Mouse (Mus musculus) forebrain, embryonic 13.5 days (tissue): ENCODE data around the gene Strn4. TPM values are rescaled to one million over a fixed set of nuclear protein-coding genes. Genes with fewer than 3 reads are reported as not detected.

Experiments
- ATAC-seq: fragments of 200-750 bp; cut with Nextera tagmentation; 2 replicates; pipeline ENCODE4 v1.8.0; 2017
- H3K27ac ChIP-seq: fragments of 300-500 bp; sonication (generic); 2 replicates; pipeline ENCODE4 v1.5.1; 2015; ENCODE audit warnings: inconsistent platforms, mild to moderate bottlenecking, moderate library complexity
- H3K27me3 ChIP-seq: fragments of 300-500 bp; sonication (generic); 2 replicates; pipeline ENCODE4 v1.6.1; 2015; ENCODE audit warnings: mild to moderate bottlenecking, inconsistent platforms
- H3K36me3 ChIP-seq: fragments of 300-500 bp; sonication (generic); 2 replicates; pipeline ENCODE4 v1.6.1; 2015; ENCODE audit warnings: mild to moderate bottlenecking, inconsistent platforms; ENCODE audit not compliant: poor library complexity, severe bottlenecking
- H3K4me1 ChIP-seq: fragments of 300-500 bp; sonication (generic); 2 replicates; pipeline ENCODE4 v1.6.1; 2015; ENCODE audit warnings: inconsistent platforms
- H3K4me2 ChIP-seq: fragments of 300-500 bp; sonication (generic); 2 replicates; pipeline ENCODE4 v1.6.1; 2015; ENCODE audit warnings: inconsistent platforms, mild to moderate bottlenecking, moderate library complexity
- H3K4me3 ChIP-seq: fragments of 300-500 bp; sonication (generic); 2 replicates; pipeline ENCODE4 v1.5.1; 2015; ENCODE audit warnings: mild to moderate bottlenecking, inconsistent platforms
- H3K9ac ChIP-seq: fragments of 300-500 bp; sonication (generic); 2 replicates; pipeline ENCODE4 v1.6.1; 2015; ENCODE audit warnings: mild to moderate bottlenecking, inconsistent platforms
- H3K9me3 ChIP-seq: fragments of 300-500 bp; sonication (generic); replicated peaks from 2 replicates; pipeline ENCODE4 v1.6.1; 2016; ENCODE audit warnings: inconsistent platforms
- WGBS: fragments of 180-500 bp; shearing (Covaris S2); methylation state at CpG from one replicate; pipeline ENCODE4 v1.1.7; 2015; 5-methylcytosine and 5-hydroxymethylcytosine counted together
- polyA plus RNA-seq: library from polyadenylated mRNA; unstranded; fragments of >200 nt; fragmentation: Nextera tagmentation; extraction: Ambion mirVana; gene quantifications from 2 replicates; pipeline ENCODE4 v1.2.1, GENCODE M21; 2015

Gene Strn4
- polyA plus RNA-seq, 1 experiment from 2014 or later, result 147 TPM

GRCm38 (mm10) chr7:16785541-16786083 is 30.1 kb upstream of the Strn4 start:
- Histone ChIP-seq H3K4me1 (peaks cover 43% of the 10 kb centered on the region), H3K9me3 (no peaks in the 10 kb centered on the region), H3K9ac (no peak overlapping the region), H3K36me3 (peaks cover 4% of the 10 kb centered on the region; the same call in 1 of the 2 replicates), H3K4me3 (no peak overlapping the region), H3K4me2 (no peak overlapping the region), H3K27ac (no peak overlapping the region), H3K27me3 (peaks cover 3% of the 10 kb centered on the region; the same call in 1 of the 2 replicates)
- 92% methylated on average over 8 of the region's 8 CpGs for WGBS
- no peak for ATAC-seq

GRCm38 (mm10) chr7:16792316-16792715 is 23.4 kb upstream of the Strn4 start:
- Histone ChIP-seq H3K27ac (no peak overlapping the region), H3K4me1 (no peaks in the 10 kb centered on the region), H3K4me2 (no peak overlapping the region), H3K4me3 (no peak overlapping the region), H3K27me3 (no peaks in the 10 kb centered on the region), H3K9me3 (no peaks in the 10 kb centered on the region), H3K9ac (no peak overlapping the region), H3K36me3 (peaks cover 19% of the 10 kb centered on the region)
- 90% methylated on average over 5 of the region's 5 CpGs for WGBS
- no peak for ATAC-seq

GRCm38 (mm10) chr7:16793010-16793725 is 22.5 kb upstream of the Strn4 start:
- Histone ChIP-seq H3K9ac (no peak overlapping the region), H3K27ac (no peak overlapping the region), H3K4me1 (no peaks in the 10 kb centered on the region), H3K9me3 (no peaks in the 10 kb centered on the region), H3K4me3 (no peak overlapping the region), H3K4me2 (no peak overlapping the region), H3K27me3 (no peaks in the 10 kb centered on the region), H3K36me3 (peaks cover 28% of the 10 kb centered on the region)
- 95% methylated on average over 19 of the region's 19 CpGs for WGBS
- no peak for ATAC-seq

- H3K4me1 ChIP-seq, result no peaks in the 10 kb centered on the region
- no peaks in the 10 kb centered on the region for H3K27me3 ChIP-seq
- H3K9ac ChIP-seq, result no peak overlapping the region
- H3K36me3 ChIP-seq, result peaks cover 29% of the 10 kb centered on the region
- H3K4me2 ChIP-seq, result no peak overlapping the region
- WGBS, result 92% methylated on average over 5 of the region's 5 CpGs
- no peaks in the 10 kb centered on the region for H3K9me3 ChIP-seq
- no peak overlapping the region for H3K4me3 ChIP-seq
- no peak overlapping the region for H3K27ac ChIP-seq
- no peak for ATAC-seq
Measured at GRCm38 (mm10) chr7:16794886-16795285, 20.8 kb upstream of the Strn4 start.

- WGBS, result 33% methylated on average over 8 of the region's 8 CpGs
- ATAC-seq, result 0 out of 2 replicates have a peak, but pooled peaks have one; percentile 27
Measured at GRCm38 (mm10) chr7:16804409-16805028, 11.2 kb upstream of the Strn4 start.

GRCm38 (mm10) chr7:16807936-16808335 is 7.8 kb upstream of the Strn4 start:
- no peak overlapping the region for H3K4me2 ChIP-seq
- H3K27ac ChIP-seq, result no peak overlapping the region
- H3K9ac ChIP-seq, result no peak overlapping the region
- H3K4me3 ChIP-seq, result no peak overlapping the region
- no peaks in the 10 kb centered on the region for H3K9me3 ChIP-seq
- H3K36me3 ChIP-seq, result peaks cover 35% of the 10 kb centered on the region
- H3K4me1 ChIP-seq, result peaks cover 26% of the 10 kb centered on the region
- no peak for ATAC-seq
- H3K27me3 ChIP-seq, result peaks cover 31% of the 10 kb centered on the region
- 89% methylated on average over 9 of the region's 9 CpGs for WGBS

More at GRCm38 (mm10) chr7:16804409-16805028, 11.2 kb upstream of the Strn4 start:
- H3K9ac ChIP-seq, result no peak overlapping the region
- H3K4me3 ChIP-seq, result no peak overlapping the region
- H3K4me1 ChIP-seq, result no peaks in the 10 kb centered on the region
- H3K27ac ChIP-seq, result no peak overlapping the region
- H3K4me2 ChIP-seq, result no peak overlapping the region
- peaks cover 27% of the 10 kb centered on the region for H3K36me3 ChIP-seq
- no peaks in the 10 kb centered on the region for H3K27me3 ChIP-seq
- no peaks in the 10 kb centered on the region for H3K9me3 ChIP-seq

- no peak for ATAC-seq
- Histone ChIP-seq H3K27me3 (peaks cover 35% of the 10 kb centered on the region), H3K27ac (no peak overlapping the region), H3K4me2 (no peak overlapping the region), H3K9me3 (no peaks in the 10 kb centered on the region), H3K4me1 (peaks cover 26% of the 10 kb centered on the region), H3K36me3 (peaks cover 35% of the 10 kb centered on the region), H3K9ac (no peak overlapping the region), H3K4me3 (no peak overlapping the region)
- WGBS, result 89% methylated on average over 9 of the region's 9 CpGs
Measured at GRCm38 (mm10) chr7:16808647-16809046, 7.0 kb upstream of the Strn4 start.

- Histone ChIP-seq H3K9ac (no peak overlapping the region), H3K4me3 (peak overlapping the region; percentile 4; the same call in 1 of the 2 replicates), H3K4me1 (peaks cover 31% of the 10 kb centered on the region), H3K36me3 (peaks cover 41% of the 10 kb centered on the region), H3K9me3 (no peaks in the 10 kb centered on the region), H3K27me3 (peaks cover 35% of the 10 kb centered on the region), H3K4me2 (peak overlapping the region; percentile 77), H3K27ac (no peak overlapping the region; the same call in 1 of the 2 replicates)
- 28% methylated on average over 10 of the region's 10 CpGs for WGBS
- 0 out of 2 replicates have a peak, but pooled peaks have one; percentile 22 for ATAC-seq
Measured at GRCm38 (mm10) chr7:16809739-16810138, 6.0 kb upstream of the Strn4 start.

- Histone ChIP-seq H3K4me1 (peaks cover 39% of the 10 kb centered on the region), H3K9ac (peak overlapping the region; percentile 67)
- 61% methylated on average over 28 of the region's 28 CpGs for WGBS
Measured at GRCm38 (mm10) chr7:16810399-16810919, 5.2 kb upstream of the Strn4 start.

GRCm38 (mm10) chr7:16810920-16811648 is 4.6 kb upstream of the Strn4 start:
- 5% methylated on average over 90 of the region's 90 CpGs for WGBS
- Histone ChIP-seq H3K9me3 (no peaks in the 10 kb centered on the region), H3K4me3 (peak overlapping the region; percentile 47), H3K27ac (peak overlapping the region; percentile 72), H3K4me1 (peaks cover 44% of the 10 kb centered on the region), H3K27me3 (peaks cover 35% of the 10 kb centered on the region), H3K9ac (peak overlapping the region; percentile 67), H3K36me3 (peaks cover 41% of the 10 kb centered on the region), H3K4me2 (peak overlapping the region; percentile 77)
- peak; percentile 39 for ATAC-seq

More at GRCm38 (mm10) chr7:16810399-16810919, 5.2 kb upstream of the Strn4 start:
- Histone ChIP-seq H3K36me3 (peaks cover 41% of the 10 kb centered on the region), H3K9me3 (no peaks in the 10 kb centered on the region), H3K4me3 (peak overlapping the region; percentile 47), H3K27ac (no peak overlapping the region; the same call in 1 of the 2 replicates), H3K4me2 (peak overlapping the region; percentile 77), H3K27me3 (peaks cover 35% of the 10 kb centered on the region)
- ATAC-seq, result no peak

GRCm38 (mm10) chr7:16811649-16812070 is 4.0 kb upstream of the Strn4 start:
- peak overlapping the region; percentile 47 for H3K4me3 ChIP-seq
- no peak for ATAC-seq
- H3K36me3 ChIP-seq, result peaks cover 36% of the 10 kb centered on the region
- peak overlapping the region; percentile 72 for H3K27ac ChIP-seq
- H3K9ac ChIP-seq, result peak overlapping the region; percentile 67
- H3K4me1 ChIP-seq, result peaks cover 44% of the 10 kb centered on the region
- 14% methylated on average over 17 of the region's 17 CpGs for WGBS
- no peaks in the 10 kb centered on the region for H3K9me3 ChIP-seq
- H3K27me3 ChIP-seq, result peaks cover 35% of the 10 kb centered on the region
- H3K4me2 ChIP-seq, result peak overlapping the region; percentile 77
